Mouse (Mus musculus) CH12.LX (cell line): ENCODE results near the gene B4galnt4. TPM values are rescaled to one million over a fixed set of nuclear protein-coding genes. Genes with fewer than 3 reads are reported as not detected.

Experiments
- DNase-seq: peaks from one replicate; pipeline ENCODE4 v3.0.0-alpha.2; 2013; ENCODE audit errors: extremely low read depth
- H3K27ac ChIP-seq: 2 replicates; pipeline ENCODE4 v1.5.1; 2012; ENCODE audit warnings: low read depth, mild to moderate bottlenecking, control low read depth, moderate library complexity; ENCODE audit not compliant: insufficient read depth
- H3K27me3 ChIP-seq: replicated peaks from 2 replicates; pipeline ENCODE3; 2012; ENCODE audit warnings: inconsistent platforms
- H3K36me3 ChIP-seq, 2 experiments: replicated peaks in 1 of 2; 2 replicates each; pipeline versions ENCODE3 to v1.6.1; 2012; ENCODE audit warnings: inconsistent platforms in 1 of 2, low read length in 1 of 2, mild to moderate bottlenecking in 1 of 2, mixed read lengths in 1 of 2, moderate library complexity in 1 of 2; ENCODE audit not compliant: control insufficient read depth in 1 of 2, insufficient read depth in 1 of 2
- H3K4me1 ChIP-seq, 2 experiments: 2 replicates each; pipeline ENCODE4 v1.6.1; 2012; ENCODE audit warnings: inconsistent platforms in 1 of 2, moderate library complexity in 1 of 2; ENCODE audit not compliant: insufficient read depth in 2 of 2, control insufficient read depth in 1 of 2
- H3K4me2 ChIP-seq: 2 replicates; pipeline ENCODE4 v1.6.1; 2012; ENCODE audit warnings: low read depth, mild to moderate bottlenecking, control low read depth; ENCODE audit not compliant: poor library complexity, insufficient read depth, severe bottlenecking
- H3K4me3 ChIP-seq, 3 experiments: fragments of 150-350 bp in 1 of 3; sonication (generic) in 1 of 3; replicated peaks in 1 of 3; 2 replicates each; pipeline versions ENCODE3 to v1.5.1; 2011 to 2012; ENCODE audit warnings: low read depth in 2 of 3, low read length in 2 of 3, mild to moderate bottlenecking in 2 of 3, moderate library complexity in 2 of 3, control low read depth in 1 of 3, improper control_type of control experiment in 1 of 3, inconsistent platforms in 1 of 3, mixed read lengths in 1 of 3; ENCODE audit not compliant: poor library complexity in 1 of 3
- H3K79me2 ChIP-seq: replicated peaks from 2 replicates; pipeline ENCODE4 v1.6.1; 2012; ENCODE audit warnings: mild to moderate bottlenecking, moderate library complexity; ENCODE audit not compliant: control insufficient read depth, poor library complexity, insufficient read depth, severe bottlenecking; ENCODE audit errors: extremely low read depth
- H3K9ac ChIP-seq: 2 replicates; pipeline ENCODE4 v1.6.1; 2012; ENCODE audit warnings: low read depth, mild to moderate bottlenecking, control low read depth, moderate library complexity; ENCODE audit not compliant: insufficient read depth
- H3K9me3 ChIP-seq: replicated peaks from 2 replicates; pipeline ENCODE3; 2012; ENCODE audit warnings: low read length, inconsistent platforms, mixed read lengths
- BHLHE40 ChIP-seq: IDR thresholded peaks from 2 replicates; pipeline ENCODE4 v1.6.1; 2011; ENCODE audit warnings: mild to moderate bottlenecking, low read depth, low read length, improper control_type of control experiment
- CHD1 ChIP-seq: IDR thresholded peaks from 2 replicates; pipeline ENCODE4 v1.6.1; 2012; ENCODE audit warnings: low read depth, low read length, improper control_type of control experiment, inconsistent platforms
- CHD2 ChIP-seq: IDR thresholded peaks from 2 replicates; pipeline ENCODE4 v1.6.1; 2011; ENCODE audit warnings: low read length, improper control_type of control experiment
- CTCF ChIP-seq, 2 experiments: IDR thresholded peaks in 1 of 2; conservative IDR thresholded peaks in 1 of 2; 2 replicates each; pipeline ENCODE4 v1.5.1; 2011 to 2012; ENCODE audit warnings: low read depth in 2 of 2, low read length in 2 of 2, improper control_type of control experiment in 1 of 2, inconsistent platforms in 1 of 2, mild to moderate bottlenecking in 1 of 2, moderate library complexity in 1 of 2
- E2F4 ChIP-seq: IDR thresholded peaks from 2 replicates; pipeline ENCODE4 v1.6.1; 2011; ENCODE audit warnings: low read depth, low read length, improper control_type of control experiment; ENCODE audit not compliant: insufficient replicate concordance
- ELF1 ChIP-seq: IDR thresholded peaks from 2 replicates; pipeline ENCODE4 v1.6.1; 2014; ENCODE audit warnings: low read depth, mild to moderate bottlenecking, inconsistent platforms, low read length, improper control_type of control experiment
- EP300 ChIP-seq: IDR thresholded peaks from 2 replicates; pipeline ENCODE4 v1.6.1; 2011; ENCODE audit warnings: low read length, improper control_type of control experiment
- ETS1 ChIP-seq: conservative IDR thresholded peaks from 2 replicates; pipeline ENCODE4 v1.6.1; 2012; ENCODE audit warnings: low read depth, mild to moderate bottlenecking, inconsistent platforms, low read length, improper control_type of control experiment, moderate library complexity
- GABPA ChIP-seq: IDR thresholded peaks from 2 replicates; pipeline ENCODE4 v1.6.1; 2012; ENCODE audit warnings: low read depth, low read length, improper control_type of control experiment, inconsistent platforms; ENCODE audit not compliant: insufficient replicate concordance
- HCFC1 ChIP-seq: IDR thresholded peaks from 2 replicates; pipeline ENCODE4 v1.6.1; 2012; ENCODE audit warnings: low read depth, mild to moderate bottlenecking, inconsistent platforms, low read length, improper control_type of control experiment
- IRF4 ChIP-seq: IDR thresholded peaks from 2 replicates; pipeline ENCODE4 v1.6.1; 2014; ENCODE audit warnings: low read depth, mild to moderate bottlenecking, inconsistent platforms, low read length, improper control_type of control experiment
- JUN ChIP-seq: IDR thresholded peaks from 2 replicates; pipeline ENCODE4 v1.6.1; 2011; ENCODE audit warnings: low read depth, mild to moderate bottlenecking, low read length, improper control_type of control experiment, moderate library complexity; ENCODE audit not compliant: insufficient read depth
- JUND ChIP-seq: conservative IDR thresholded peaks from 2 replicates; pipeline ENCODE4 v1.6.1; 2011; ENCODE audit warnings: low read depth, low read length, improper control_type of control experiment
- KAT2A ChIP-seq: IDR thresholded peaks from 2 replicates; pipeline ENCODE4 v1.6.1; 2012; ENCODE audit warnings: low read length, improper control_type of control experiment, inconsistent platforms; ENCODE audit not compliant: insufficient replicate concordance
- MAFK ChIP-seq: IDR thresholded peaks from 2 replicates; pipeline ENCODE4 v1.6.1; 2011; ENCODE audit warnings: low read length, improper control_type of control experiment; ENCODE audit not compliant: insufficient replicate concordance
- MAX ChIP-seq: IDR thresholded peaks from 2 replicates; pipeline ENCODE4 v1.6.1; 2011; ENCODE audit warnings: low read length, improper control_type of control experiment
- MAZ ChIP-seq: IDR thresholded peaks from 2 replicates; pipeline ENCODE4 v1.6.1; 2012; ENCODE audit warnings: low read depth, mild to moderate bottlenecking, inconsistent platforms, low read length, improper control_type of control experiment, moderate library complexity
- MEF2A ChIP-seq: IDR thresholded peaks from 2 replicates; pipeline ENCODE4 v1.6.1; 2014; ENCODE audit warnings: low read depth, mild to moderate bottlenecking, inconsistent platforms, low read length, improper control_type of control experiment, borderline replicate concordance
- MXI1 ChIP-seq: IDR thresholded peaks from 2 replicates; pipeline ENCODE4 v1.6.1; 2011; ENCODE audit warnings: mild to moderate bottlenecking, low read depth, low read length, improper control_type of control experiment
- MYC ChIP-seq: IDR thresholded peaks from 2 replicates; pipeline ENCODE4 v1.6.1; 2011; ENCODE audit warnings: low read depth, mild to moderate bottlenecking, improper control_type of control experiment, low read length
- NELFE ChIP-seq: IDR thresholded peaks from 2 replicates; pipeline ENCODE4 v1.6.1; 2011; ENCODE audit warnings: low read depth, low read length, improper control_type of control experiment
- NRF1 ChIP-seq: IDR thresholded peaks from 2 replicates; pipeline ENCODE4 v1.6.1; 2014; ENCODE audit warnings: low read depth, mild to moderate bottlenecking, inconsistent platforms, low read length, improper control_type of control experiment, moderate library complexity
- PAX5 ChIP-seq: IDR thresholded peaks from 2 replicates; pipeline ENCODE4 v1.6.1; 2012; ENCODE audit warnings: low read length, inconsistent platforms, mixed read lengths
- POLR2A ChIP-seq: IDR thresholded peaks from 2 replicates; pipeline ENCODE4 v1.6.1; 2011; ENCODE audit warnings: low read depth, mild to moderate bottlenecking, improper control_type of control experiment, low read length
- POLR2AphosphoS2 ChIP-seq: IDR thresholded peaks from 2 replicates; pipeline ENCODE4 v1.6.1; 2011; ENCODE audit warnings: low read depth, low read length, improper control_type of control experiment
- RAD21 ChIP-seq: IDR thresholded peaks from 2 replicates; pipeline ENCODE4 v1.6.1; 2011; ENCODE audit warnings: low read depth, mild to moderate bottlenecking, low read length, improper control_type of control experiment, moderate library complexity
- RCOR1 ChIP-seq: conservative IDR thresholded peaks from 2 replicates; pipeline ENCODE4 v1.6.1; 2012; ENCODE audit warnings: low read depth, mild to moderate bottlenecking, inconsistent platforms, low read length, improper control_type of control experiment
- SIN3A ChIP-seq: IDR thresholded peaks from 2 replicates; pipeline ENCODE4 v1.6.1; 2012; ENCODE audit warnings: low read length, improper control_type of control experiment, inconsistent platforms
- SMC3 ChIP-seq: IDR thresholded peaks from 2 replicates; pipeline ENCODE4 v1.6.1; 2011; ENCODE audit warnings: low read depth, low read length, improper control_type of control experiment
- TBP ChIP-seq: conservative IDR thresholded peaks from 2 replicates; pipeline ENCODE4 v1.6.1; 2011; ENCODE audit warnings: low read depth, low read length, improper control_type of control experiment
- TCF12 ChIP-seq: IDR thresholded peaks from 2 replicates; pipeline ENCODE4 v1.6.1; 2014; ENCODE audit warnings: low read depth, mild to moderate bottlenecking, inconsistent platforms, low read length, improper control_type of control experiment
- UBTF ChIP-seq: IDR thresholded peaks from 2 replicates; pipeline ENCODE4 v1.6.1; 2012; ENCODE audit warnings: low read depth, mild to moderate bottlenecking, inconsistent platforms, low read length, improper control_type of control experiment, moderate library complexity
- USF1 ChIP-seq: IDR thresholded peaks from 2 replicates; pipeline ENCODE4 v1.6.1; 2014; ENCODE audit warnings: low read depth, mild to moderate bottlenecking, inconsistent platforms, low read length, improper control_type of control experiment
- USF2 ChIP-seq: conservative IDR thresholded peaks from 2 replicates; pipeline ENCODE4 v1.6.1; 2011; ENCODE audit warnings: low read depth, low read length, improper control_type of control experiment
- ZC3H11A ChIP-seq: IDR thresholded peaks from 2 replicates; pipeline ENCODE4 v1.6.1; 2012; ENCODE audit warnings: low read depth, mild to moderate bottlenecking, inconsistent platforms, low read length, improper control_type of control experiment
- ZKSCAN1 ChIP-seq: IDR thresholded peaks from 2 replicates; pipeline ENCODE4 v1.6.1; 2012; ENCODE audit warnings: low read depth, inconsistent platforms, low read length, improper control_type of control experiment, borderline replicate concordance
- ZMIZ1 ChIP-seq: IDR thresholded peaks from 2 replicates; pipeline ENCODE4 v1.6.1; 2012; ENCODE audit warnings: low read depth, mild to moderate bottlenecking, inconsistent platforms, low read length, improper control_type of control experiment
- ZNF384 ChIP-seq: IDR thresholded peaks from 2 replicates; pipeline ENCODE4 v1.6.1; 2012; ENCODE audit warnings: low read depth, low read length, improper control_type of control experiment, inconsistent platforms
- dilution Hi-C: fragments of 300-500 bp; cut with MboI; formaldehyde crosslinking; loops from 2 replicates; pipeline ENCODE4 v1.14.3; 2020; ENCODE audit warnings: low sequenced_read_pairs; ENCODE audit not compliant: extremely low pct_unique_long_range_greater_than_20kb, extremely low pct_ligation_motif_present
- in situ Hi-C: fragments of 300-500 bp; cut with MboI; formaldehyde crosslinking; loops from 3 replicates; pipeline ENCODE4 v1.14.3; 2019; ENCODE audit warnings: low sequenced_read_pairs, low pct_ligation_motif_present, low pct_unique_long_range_greater_than_20kb, mixed read lengths
- polyA plus RNA-seq: library from polyadenylated mRNA; unstranded; fragments of >175 nt; gene quantifications from 2 replicates; pipeline ENCODE4 v1.2.1, GENCODE M21; 2012; ENCODE audit warnings: low read depth; ENCODE audit not compliant: insufficient read length
- total RNA-seq, 2 experiments: library from RNA; depleted of rRNA; stranded (reverse); fragments of 300-350 nt in 1 of 2; fragments of >200 nt in 1 of 2; gene quantifications; 2 replicates each; pipeline ENCODE4 v1.2.3; 2012 to 2014

The B4galnt4 gene
- total and polyA plus RNA-seq, 3 experiments, result 0.91 to 13.1 (median 2.9) TPM

GRCm38 (mm10) chr7:141092051-141092735 lies 31.3 kb downstream of the B4galnt4 start:
- Histone ChIP-seq H3K79me2 (peaks cover 6% of the 10 kb centered on the region; the same call in 1 of the 2 replicates), H3K9ac (no peak overlapping the region; the same call in 1 of the 2 replicates), H3K27ac (no peak overlapping the region), H3K36me3 (peaks cover 26 to 56% of the 10 kb centered on the region in 2 experiments), H3K4me2 (peak overlapping the region; percentile 24; the same call in 1 of the 2 replicates)
- in situ Hi-C loops, result no loop called here
- TF ChIP-seq HCFC1, result peak; percentile 40; the same call in 1 of the 2 replicates
- TF ChIP-seq CHD2, result no peak
- no peak for TF ChIP-seq USF2
- TF ChIP-seq SMC3, result peak; percentile 96
- no peak for TF ChIP-seq ZNF384
- no peak for TF ChIP-seq ETS1
- 0 out of 2 replicates have a peak, but pooled peaks have one; percentile 17 for TF ChIP-seq BHLHE40
- peak; percentile 68 for TF ChIP-seq ZC3H11A
- peak; percentile 45; the same call in 1 of the 2 replicates for TF ChIP-seq MAX
- no peak for TF ChIP-seq SIN3A
- no peak for TF ChIP-seq KAT2A
- TF ChIP-seq TCF12, result 0 out of 2 replicates have a peak, but pooled peaks have one; percentile 13
- no peak for TF ChIP-seq CHD1
- TF ChIP-seq UBTF, result 0 out of 2 replicates have a peak, but pooled peaks have one; percentile 5
- peak; percentile 62 for TF ChIP-seq POLR2A
- no peak; the same call in 1 of the 2 replicates for TF ChIP-seq NELFE
- TF ChIP-seq GABPA, result no peak
- TF ChIP-seq JUND, result no peak
- TF ChIP-seq ELF1, result no peak
- no peak for TF ChIP-seq EP300
- no peak for TF ChIP-seq E2F4
- no peak for TF ChIP-seq MAFK
- peak in 1 of 2 experiments; percentile 95; a peak in 2 of 4 replicates for TF ChIP-seq CTCF (conservative IDR thresholded peaks at IDR 0.05 in 1 of 2, IDR thresholded peaks at IDR 0.05 in 1 of 2; ENCODE audit: low read depth in 2 of 2, low read length in 2 of 2)
- peak; percentile 56; the same call in 1 of the 2 replicates for TF ChIP-seq MAZ
- no peak for TF ChIP-seq MXI1
- no peak for TF ChIP-seq POLR2AphosphoS2
- no peak for TF ChIP-seq RCOR1
- TF ChIP-seq JUN, result no peak
- no peak for TF ChIP-seq MEF2A
- 0 out of 2 replicates have a peak, but pooled peaks have one; percentile 31 for TF ChIP-seq MYC
- no peak for TF ChIP-seq TBP
- 0 out of 2 replicates have a peak, but pooled peaks have one; percentile 26 for TF ChIP-seq NRF1
- TF ChIP-seq PAX5, result no peak
- TF ChIP-seq ZKSCAN1, result no peak
- no peak; the same call in 1 of the 2 replicates for TF ChIP-seq IRF4
- TF ChIP-seq RAD21, result peak; percentile 94
- no peak for TF ChIP-seq USF1
- TF ChIP-seq ZMIZ1, result no peak; the same call in 1 of the 2 replicates
- TF ChIP-seq, all 38 proteins: peak for 13
- H3K27me3 ChIP-seq, result no peaks in the 10 kb centered on the region
- no peaks in the 10 kb centered on the region for H3K9me3 ChIP-seq
- DNase-seq, result peak; percentile 88
- H3K4me1 ChIP-seq, result peaks cover 37 to 60% of the 10 kb centered on the region in 2 experiments
- dilution Hi-C loops, result no loop called here
- no peak overlapping the region for H3K4me3 ChIP-seq
